Mouse (Mus musculus) brain, embryonic 14.5 days (tissue): ENCODE results near the gene Fntb.
A peak's percentile ranks its signal among the peaks of the same experiment; 100 is the strongest.

Source experiments
- CTCF ChIP-seq: fragments of 200-500 bp; IDR thresholded peaks from 2 replicates; pipeline ENCODE4 v1.5.1; 2012; ENCODE audit warnings: inconsistent platforms, mild to moderate bottlenecking, moderate library complexity, borderline replicate concordance; ENCODE audit not compliant: insufficient read depth, insufficient read length; ENCODE audit errors: extremely low read depth
- POLR2A ChIP-seq: fragments of 200-500 bp; IDR thresholded peaks from 2 replicates; pipeline ENCODE4 v1.6.1; 2012; ENCODE audit warnings: mild to moderate bottlenecking, inconsistent platforms, borderline replicate concordance; ENCODE audit not compliant: poor library complexity, insufficient read depth, insufficient read length, severe bottlenecking; ENCODE audit errors: extremely low read depth

DNA sequence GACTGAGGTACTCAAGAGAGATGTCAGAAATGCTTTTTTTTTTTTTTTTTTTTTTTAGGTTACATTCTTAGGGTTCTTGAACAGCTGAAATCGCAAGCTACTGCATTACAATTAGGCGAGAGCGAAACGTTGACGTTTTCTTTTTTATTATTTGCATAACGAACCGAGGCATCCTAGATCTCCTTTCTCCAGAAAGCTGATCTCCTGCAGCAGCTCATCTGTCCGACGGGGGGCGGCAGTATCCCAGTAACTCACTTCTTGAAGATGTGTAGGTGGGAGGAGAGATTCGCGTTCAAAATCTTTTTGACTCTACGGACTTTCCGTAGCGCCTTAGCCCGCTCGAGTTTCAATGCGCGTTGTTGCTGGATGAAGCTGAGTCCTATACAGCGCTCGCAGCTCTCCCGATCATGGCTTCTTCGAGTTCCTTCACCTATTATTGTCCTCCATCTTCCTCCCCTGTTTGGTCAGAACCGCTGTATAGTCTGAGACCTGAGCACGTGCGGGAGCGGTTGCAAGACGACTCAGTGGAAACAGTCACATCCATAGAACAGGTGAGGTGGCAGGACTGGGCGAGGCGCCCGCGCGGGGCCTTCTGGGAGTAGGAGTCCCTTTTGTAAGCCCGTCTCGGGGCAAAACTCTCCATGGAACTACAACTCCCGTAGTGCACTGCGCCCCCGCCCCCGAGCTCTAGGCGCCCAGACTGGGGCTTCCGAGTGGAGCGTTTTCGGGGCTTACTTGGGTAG is 71.9 kb downstream of the Fntb start:
- TF ChIP-seq CTCF (peak; percentile 80), POLR2A (0 out of 2 replicates have a peak, but pooled peaks have one; percentile 20)
